Mouse (Mus musculus) olfactory bulb, adult 2 months (tissue): ENCODE data around the gene Ccdc169.

Experiments
- CTCF ChIP-seq: fragments of 200-500 bp; IDR thresholded peaks from 2 replicates; pipeline ENCODE4 v1.5.1; 2012; ENCODE audit warnings: low read depth, mild to moderate bottlenecking, low read length, moderate library complexity; ENCODE audit not compliant: insufficient read depth
- POLR2A ChIP-seq: fragments of 200-500 bp; IDR thresholded peaks from 2 replicates; pipeline ENCODE4 v1.6.1; 2012; ENCODE audit warnings: mild to moderate bottlenecking, low read depth, low read length, moderate library complexity; ENCODE audit not compliant: insufficient read depth

DNA sequence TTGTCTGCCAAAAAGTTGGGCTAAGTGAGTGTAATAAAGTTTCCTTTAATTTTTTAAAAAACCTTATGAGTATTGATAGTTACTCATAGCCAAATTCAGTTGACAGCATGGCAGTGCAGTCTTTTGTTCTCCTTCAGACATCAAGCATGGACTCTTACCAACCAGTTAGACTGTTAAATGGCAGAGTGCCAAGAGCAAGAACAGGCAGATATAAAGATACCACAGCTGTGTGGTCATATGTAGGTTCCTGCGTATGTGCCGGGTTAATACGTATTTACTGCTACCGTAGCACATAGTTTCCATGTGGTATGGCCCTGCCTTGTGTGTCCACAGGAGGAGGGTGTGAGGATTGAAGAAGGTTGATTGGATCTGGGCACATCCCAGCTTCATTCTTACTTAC, 14.1 kb upstream of the Ccdc169 start:
- TF ChIP-seq CTCF (no peak), POLR2A (no peak)
